Mouse (Mus musculus) lung, embryonic 14.5 days (tissue): ENCODE data around the gene Kcnmb1. TPM values are rescaled to one million over a fixed set of nuclear protein-coding genes. Genes with fewer than 3 reads are reported as not detected.
A peak's percentile ranks its signal among the peaks of the same experiment; 100 is the strongest.

Experiments
- ATAC-seq: fragments of 200-750 bp; cut with Nextera tagmentation; 2 replicates; pipeline ENCODE4 v1.8.0; 2017; ENCODE audit warnings: mild to moderate bottlenecking, moderate TSS enrichment, moderate library complexity; ENCODE audit not compliant: insufficient read depth
- DNase-seq: peaks from one replicate; pipeline ENCODE4 v3.0.0-alpha.2; 2015
- H3K27ac ChIP-seq: fragments of 300-500 bp; sonication (generic); 2 replicates; pipeline ENCODE4 v1.5.1; 2014; ENCODE audit warnings: low read depth, mild to moderate bottlenecking, moderate library complexity
- H3K27me3 ChIP-seq: fragments of 300-500 bp; sonication (generic); 2 replicates; pipeline ENCODE4 v1.6.1; 2014; ENCODE audit warnings: low read length, control low read depth; ENCODE audit not compliant: insufficient read depth
- H3K36me3 ChIP-seq: fragments of 300-500 bp; sonication (generic); 2 replicates; pipeline ENCODE4 v1.6.1; 2014; ENCODE audit warnings: control low read depth; ENCODE audit not compliant: insufficient read depth
- H3K4me1 ChIP-seq: fragments of 300-500 bp; sonication (generic); 2 replicates; pipeline ENCODE4 v1.6.1; 2014; ENCODE audit warnings: antibody characterized with exemption, control low read depth; ENCODE audit not compliant: insufficient read depth
- H3K4me2 ChIP-seq: fragments of 300-500 bp; sonication (generic); 2 replicates; pipeline ENCODE4 v1.6.1; 2014; ENCODE audit warnings: mild to moderate bottlenecking
- H3K4me3 ChIP-seq: fragments of 300-500 bp; sonication (generic); 2 replicates; pipeline ENCODE4 v1.5.1; 2014; ENCODE audit warnings: low read depth, low read length
- H3K9ac ChIP-seq: fragments of 300-500 bp; sonication (generic); 2 replicates; pipeline ENCODE4 v1.6.1; 2014
- H3K9me3 ChIP-seq: fragments of 300-500 bp; sonication (generic); 2 replicates; pipeline ENCODE4 v1.6.1; 2016; ENCODE audit warnings: low read depth, low read length, control low read depth
- CTCF ChIP-seq: IDR thresholded peaks from 2 replicates; pipeline ENCODE4 v1.5.1; 2016; ENCODE audit warnings: antibody characterized with exemption, low read depth
- WGBS: fragments of 180-500 bp; shearing (Covaris S2); extraction: QIAGEN DNeasy Blood & Tissue Kit; methylation state at CpG from one replicate; pipeline ENCODE4 v1.1.7; 2014; 5-methylcytosine and 5-hydroxymethylcytosine counted together
- polyA plus RNA-seq: library from polyadenylated mRNA; unstranded; fragments of >200 nt; fragmentation: Nextera tagmentation; extraction: Ambion mirVana; gene quantifications from 2 replicates; pipeline ENCODE4 v1.2.1, GENCODE M21; 2014

Kcnmb1 gene
- polyA plus RNA-seq, 1 experiment from 2014 or later = 1.3 TPM

- H3K36me3 ChIP-seq = no peaks in the 10 kb centered on the region
- H3K9ac ChIP-seq = no peak overlapping the region
- H3K9me3 ChIP-seq = no peaks in the 10 kb centered on the region
- H3K4me2 ChIP-seq = peak overlapping the region; percentile 21; the same call in 1 of the 2 replicates
- no peak overlapping the region for H3K27ac ChIP-seq
- no peaks in the 10 kb centered on the region for H3K27me3 ChIP-seq
- no peak for TF ChIP-seq CTCF
- no peak overlapping the region for H3K4me3 ChIP-seq
- ATAC-seq = no peak
- 0 out of 2 replicates have a peak, but pooled peaks cover under 1% of the 10 kb centered on the region for H3K4me1 ChIP-seq
- 12% methylated on average over 10 of the region's 10 CpGs for WGBS
- DNase-seq = peak; percentile 20
Observed at GRCm38 (mm10) chr11:33931836-33932385, 30.9 kb upstream of the Kcnmb1 start.

GRCm38 (mm10) chr11:33932386-33933111 lies 30.3 kb upstream of the Kcnmb1 start:
- no peaks in the 10 kb centered on the region for H3K27me3 ChIP-seq
- no peaks in the 10 kb centered on the region for H3K36me3 ChIP-seq
- TF ChIP-seq CTCF = no peak
- H3K4me2 ChIP-seq = peak overlapping the region; percentile 21; the same call in 1 of the 2 replicates
- no peak overlapping the region for H3K4me3 ChIP-seq
- H3K27ac ChIP-seq = no peak overlapping the region
- peak; percentile 6 for DNase-seq
- H3K4me1 ChIP-seq = no peaks in the 10 kb centered on the region
- 56% methylated on average over 18 of the region's 18 CpGs for WGBS
- no peak overlapping the region for H3K9ac ChIP-seq
- ATAC-seq = no peak
- no peaks in the 10 kb centered on the region for H3K9me3 ChIP-seq

- no peaks in the 10 kb centered on the region for H3K9me3 ChIP-seq
- H3K36me3 ChIP-seq = no peaks in the 10 kb centered on the region
- ATAC-seq (no peak), DNase-seq (no peak)
- no peak overlapping the region for H3K4me2 ChIP-seq
- H3K27ac ChIP-seq = no peak overlapping the region
- peak; percentile 47 for TF ChIP-seq CTCF
- no peak overlapping the region for H3K4me3 ChIP-seq
- 53% methylated on average over 9 of the region's 9 CpGs for WGBS
- H3K9ac ChIP-seq = no peak overlapping the region
- no peaks in the 10 kb centered on the region for H3K27me3 ChIP-seq
- H3K4me1 ChIP-seq = no peaks in the 10 kb centered on the region
Observed at GRCm38 (mm10) chr11:33934286-33934685, 28.5 kb upstream of the Kcnmb1 start.

- Histone ChIP-seq H3K9ac (no peak overlapping the region), H3K4me2 (no peak overlapping the region), H3K9me3 (no peaks in the 10 kb centered on the region), H3K27me3 (no peaks in the 10 kb centered on the region), H3K36me3 (no peaks in the 10 kb centered on the region), H3K27ac (no peak overlapping the region), H3K4me3 (no peak overlapping the region), H3K4me1 (no peaks in the 10 kb centered on the region)
- no peak for TF ChIP-seq CTCF
- no peak for ATAC-seq
- no peak for DNase-seq
- 79% methylated on average over 8 of the region's 8 CpGs for WGBS
Observed at GRCm38 (mm10) chr11:33937641-33938040, 25.2 kb upstream of the Kcnmb1 start.

GRCm38 (mm10) chr11:33938561-33939274 lies 24.1 kb upstream of the Kcnmb1 start:
- TF ChIP-seq CTCF = no peak
- Histone ChIP-seq H3K36me3 (no peaks in the 10 kb centered on the region), H3K4me1 (no peaks in the 10 kb centered on the region), H3K9ac (no peak overlapping the region; the same call in 1 of the 2 replicates), H3K4me3 (no peak overlapping the region), H3K27me3 (no peaks in the 10 kb centered on the region), H3K27ac (no peak overlapping the region), H3K9me3 (no peaks in the 10 kb centered on the region), H3K4me2 (no peak overlapping the region)
- ATAC-seq = no peak
- 65% methylated on average over 7 of the region's 7 CpGs for WGBS
- DNase-seq = no peak

GRCm38 (mm10) chr11:33939456-33940113 lies 23.2 kb upstream of the Kcnmb1 start:
- no peaks in the 10 kb centered on the region for H3K9me3 ChIP-seq
- WGBS = 57% methylated on average over 4 of the region's 4 CpGs
- H3K9ac ChIP-seq = no peak overlapping the region
- H3K4me3 ChIP-seq = no peak overlapping the region
- TF ChIP-seq CTCF = no peak
- H3K27me3 ChIP-seq = no peaks in the 10 kb centered on the region
- DNase-seq (no peak), ATAC-seq (no peak)
- H3K4me2 ChIP-seq = no peak overlapping the region
- H3K4me1 ChIP-seq = no peaks in the 10 kb centered on the region
- H3K36me3 ChIP-seq = no peaks in the 10 kb centered on the region
- no peak overlapping the region for H3K27ac ChIP-seq

- TF ChIP-seq CTCF = no peak
- 46% methylated on average over 1 of the region's 1 CpGs for WGBS
- H3K4me1 ChIP-seq = no peaks in the 10 kb centered on the region
- H3K27ac ChIP-seq = no peak overlapping the region
- H3K9ac ChIP-seq = no peak overlapping the region
- no peaks in the 10 kb centered on the region for H3K27me3 ChIP-seq
- no peaks in the 10 kb centered on the region for H3K36me3 ChIP-seq
- ATAC-seq (no peak), DNase-seq (no peak)
- no peak overlapping the region for H3K4me3 ChIP-seq
- H3K4me2 ChIP-seq = no peak overlapping the region
- no peaks in the 10 kb centered on the region for H3K9me3 ChIP-seq
Observed at GRCm38 (mm10) chr11:33943565-33943964, 19.2 kb upstream of the Kcnmb1 start.
